Mouse (Mus musculus) layer of hippocampus, adult 9-11 months (tissue): ENCODE results near the gene St6galnac1.

Experiments
- DNase-seq: peaks from one replicate; pipeline ENCODE4 v3.0.0; 2022

Gene St6galnac1

GRCm38 (mm10) chr11:116725031-116725948 is 50.0 kb downstream of the St6galnac1 start:
- peak; percentile 25 for DNase-seq

DNA sequence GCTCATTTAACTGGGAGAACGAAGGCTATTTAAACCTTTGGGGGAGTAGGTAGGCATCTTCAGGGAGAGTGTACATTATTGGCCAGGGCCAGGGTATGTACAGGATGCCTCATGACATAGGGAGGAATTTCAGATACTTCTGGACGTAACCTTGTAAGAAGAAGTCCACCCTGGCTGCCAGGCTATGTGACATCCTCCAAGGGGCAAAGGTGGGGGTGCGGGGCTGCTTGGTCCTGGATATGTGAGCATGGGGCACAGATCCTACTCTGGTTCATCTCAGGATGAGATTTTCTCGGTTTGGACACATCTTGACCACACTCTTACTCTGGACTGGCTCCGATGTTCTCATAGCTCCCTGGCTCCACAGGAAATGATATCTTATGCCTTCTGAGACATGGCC is 52.2 kb downstream of the St6galnac1 start:
- no peak for DNase-seq

DNA sequence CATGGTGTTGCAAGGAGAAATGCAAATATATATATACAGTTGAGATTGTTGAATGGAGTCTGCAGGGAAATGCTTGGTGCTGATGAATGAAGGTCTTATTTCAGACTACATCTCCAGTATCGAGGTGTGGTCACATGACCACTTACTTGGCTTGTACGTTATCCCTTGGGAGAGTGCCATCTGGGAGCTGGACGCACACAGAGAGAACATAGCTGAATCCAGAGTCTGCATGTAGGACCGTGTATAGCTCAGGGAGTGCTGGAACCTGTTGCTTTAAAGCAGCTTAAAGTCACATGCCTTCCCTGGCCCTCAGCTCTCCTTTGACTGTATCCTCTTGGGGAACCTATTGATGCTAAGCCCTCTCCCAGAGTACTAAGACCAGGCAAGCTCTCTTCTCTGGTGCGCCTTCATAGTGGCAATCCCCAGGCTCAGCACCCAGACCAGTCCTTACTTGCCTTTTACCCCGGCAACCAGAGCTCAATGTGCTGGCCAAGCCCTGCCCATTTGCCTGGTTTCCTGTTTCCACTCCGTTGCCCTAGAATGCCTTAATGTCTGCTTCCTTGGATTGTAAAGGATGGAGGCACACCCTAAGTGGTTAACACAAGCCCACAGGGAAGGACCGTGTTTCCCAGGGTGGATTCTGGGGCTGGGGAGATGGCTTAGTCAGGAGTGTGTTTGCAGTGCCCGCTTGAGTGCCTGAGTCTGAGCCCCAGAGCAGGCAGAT is 53.6 kb downstream of the St6galnac1 start:
- DNase-seq: no peak

DNA sequence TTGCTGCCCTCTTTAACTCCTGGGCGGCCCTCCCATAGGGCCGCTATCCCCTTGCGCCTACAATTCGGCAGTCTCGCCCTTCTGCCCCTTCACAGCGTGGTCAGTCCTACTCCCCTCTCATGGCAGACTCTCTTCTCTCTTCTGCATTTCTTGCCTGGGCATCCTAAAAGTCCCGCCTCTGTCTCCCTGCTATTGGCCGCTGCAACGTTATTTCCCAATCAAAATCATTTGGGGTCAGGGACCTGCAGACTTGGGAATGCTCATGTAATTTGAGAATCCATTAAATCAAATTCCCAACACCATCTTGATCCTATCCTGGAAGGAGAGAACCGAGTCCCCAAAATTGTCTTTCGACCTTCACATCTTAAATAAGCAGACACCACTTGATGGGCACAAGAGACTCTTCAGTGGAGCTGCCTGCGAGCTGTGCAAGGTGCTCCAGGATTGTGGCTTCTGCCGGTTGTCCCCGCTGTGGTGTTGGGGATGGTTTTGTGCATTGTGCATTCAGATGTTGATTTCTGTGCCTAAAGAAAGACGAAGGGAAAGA is 54.9 kb downstream of the St6galnac1 start:
- DNase-seq: no peak
